Mouse (Mus musculus): ENCODE measurements around the gene Arid1a. TPM values are rescaled to one million over a fixed set of nuclear protein-coding genes. Genes with fewer than 3 reads are reported as not detected.

Gene Arid1a
- polyA plus RNA-seq, 1 experiment from 2014 or later: 40.5 TPM

DNA sequence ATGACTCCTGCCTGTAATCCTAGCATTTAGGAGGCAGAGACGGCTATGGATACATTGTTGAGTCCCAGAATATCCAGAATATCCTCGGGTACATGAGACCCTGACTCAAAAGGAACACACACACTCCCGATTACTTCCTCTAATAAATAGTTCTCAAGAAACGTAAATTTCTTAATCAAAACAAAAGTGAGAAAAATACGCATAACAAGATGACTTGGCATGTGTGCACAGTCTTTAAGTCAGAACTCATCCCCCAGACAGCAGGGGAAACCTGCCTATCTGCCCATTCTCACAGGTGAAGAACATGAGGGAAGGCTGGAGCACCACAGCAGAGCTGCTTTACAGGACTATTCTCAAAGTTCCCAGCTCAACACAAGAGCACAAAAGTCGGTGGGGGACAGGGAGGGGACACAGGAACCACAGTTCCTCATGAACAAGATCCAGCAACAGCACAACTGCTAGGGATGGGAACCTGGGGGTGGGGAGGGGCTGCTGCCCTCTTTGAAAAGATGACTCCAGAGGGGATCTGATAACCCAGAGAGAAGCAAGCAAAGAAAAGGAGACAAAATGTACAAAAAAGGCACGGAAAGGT is 6.3 kb downstream of the Arid1a start:
- Histone ChIP-seq H3K27ac (ENCODE audit: low read depth) (no peak overlapping the region), H3K4me2 (ENCODE audit: low read length) (peak overlapping the region; percentile 94), H3K9ac (ENCODE audit: low read length) (peak overlapping the region; percentile 100), H3K4me3 (ENCODE audit: low read depth, low read length) (peak overlapping the region; percentile 100), H3K36me3 (ENCODE audit: control insufficient read depth, insufficient read depth, low read length) (peaks cover 5% of the 10 kb centered on the region; the same call in 1 of the 2 replicates), H3K4me1 (replicated peaks; ENCODE audit: control insufficient read depth, insufficient read depth, low read length) (peaks cover 38% of the 10 kb centered on the region), H3K27me3 (replicated peaks; ENCODE audit: control insufficient read depth, insufficient read depth, low read length) (no peaks in the 10 kb centered on the region), H3K9me3 (ENCODE audit: control insufficient read depth, low read length) (no peaks in the 10 kb centered on the region)
- ATAC-seq (replicated peaks; ENCODE audit: low FRiP score, low TSS enrichment, low read depth) (no peak), DNase-seq (ENCODE audit: low spot score) (no peak)
- 22% methylated on average over 7 of the region's 7 CpGs for WGBS

DNA sequence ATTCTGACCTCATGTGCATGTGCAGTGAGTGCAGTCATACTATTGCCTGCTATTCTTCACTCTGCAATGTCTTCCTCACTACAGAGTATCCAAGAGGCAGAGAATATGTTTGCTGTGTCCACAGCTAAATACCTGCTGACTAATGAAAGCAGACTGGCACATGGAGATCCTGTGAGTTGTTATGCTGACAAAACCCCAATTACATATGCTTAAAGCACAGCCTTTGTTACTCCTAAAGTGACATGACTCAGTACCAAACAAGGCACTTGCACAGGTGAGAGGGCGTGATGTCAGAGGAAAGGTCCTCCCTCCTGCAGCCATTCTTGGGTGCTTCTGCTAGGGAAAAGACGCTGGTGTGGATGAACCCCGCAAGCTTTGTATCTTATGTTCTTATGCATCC is 21.3 kb downstream of the Arid1a start:
- no peak overlapping the region for H3K4me2 ChIP-seq (ENCODE audit: low read length)
- DNase-seq (ENCODE audit: low spot score): no peak
- H3K36me3 ChIP-seq (ENCODE audit: control insufficient read depth, insufficient read depth, low read length): peaks cover 35% of the 10 kb centered on the region
- ATAC-seq (replicated peaks; ENCODE audit: low FRiP score, low TSS enrichment, low read depth): no peak
- H3K9me3 ChIP-seq (ENCODE audit: control insufficient read depth, low read length): no peaks in the 10 kb centered on the region
- peaks cover 43% of the 10 kb centered on the region for H3K4me1 ChIP-seq (replicated peaks; ENCODE audit: control insufficient read depth, insufficient read depth, low read length)
- no peaks in the 10 kb centered on the region for H3K27me3 ChIP-seq (replicated peaks; ENCODE audit: control insufficient read depth, insufficient read depth, low read length)
- H3K4me3 ChIP-seq (ENCODE audit: low read depth, low read length): no peak overlapping the region
- no peak overlapping the region for H3K9ac ChIP-seq (ENCODE audit: low read length)
- H3K27ac ChIP-seq (ENCODE audit: low read depth): no peak overlapping the region
- WGBS: 80% methylated on average over 3 of the region's 3 CpGs

DNA sequence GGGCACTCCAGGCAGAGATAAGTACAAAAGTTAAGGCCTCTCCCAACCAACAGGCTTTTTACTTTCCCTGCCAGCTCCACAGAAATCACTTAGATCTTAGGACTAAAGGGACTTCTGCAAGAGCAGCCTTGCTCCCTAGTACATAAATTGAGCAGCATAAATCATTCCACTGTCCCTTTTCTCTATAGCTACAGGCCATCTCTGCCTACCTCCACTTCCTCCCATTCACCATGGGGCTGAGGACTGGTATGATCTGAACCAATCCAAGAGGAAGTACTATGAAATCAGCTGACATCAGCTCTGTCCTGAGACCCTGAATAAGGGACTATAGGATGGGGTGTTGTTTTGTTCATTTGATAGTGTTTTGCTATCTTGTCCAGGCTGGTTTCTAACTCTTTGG is 26.4 kb downstream of the Arid1a start:
- no peaks in the 10 kb centered on the region for H3K9me3 ChIP-seq (ENCODE audit: control insufficient read depth, low read length)
- peaks cover 72% of the 10 kb centered on the region for H3K4me1 ChIP-seq (replicated peaks; ENCODE audit: control insufficient read depth, insufficient read depth, low read length)
- peak overlapping the region; percentile 40 for H3K4me2 ChIP-seq (ENCODE audit: low read length)
- peak; percentile 63 for DNase-seq (ENCODE audit: low spot score)
- ATAC-seq (replicated peaks; ENCODE audit: low FRiP score, low TSS enrichment, low read depth): no peak
- H3K4me3 ChIP-seq (ENCODE audit: low read depth, low read length): peak overlapping the region; percentile 6
- H3K27me3 ChIP-seq (replicated peaks; ENCODE audit: control insufficient read depth, insufficient read depth, low read length): no peaks in the 10 kb centered on the region
- peaks cover 14% of the 10 kb centered on the region for H3K36me3 ChIP-seq (ENCODE audit: control insufficient read depth, insufficient read depth, low read length)
- 0 out of 2 replicates have a peak overlapping the region, but pooled peaks have one; percentile 2 for H3K9ac ChIP-seq (ENCODE audit: low read length)
- peak overlapping the region; percentile 85 for H3K27ac ChIP-seq (ENCODE audit: low read depth)

DNA sequence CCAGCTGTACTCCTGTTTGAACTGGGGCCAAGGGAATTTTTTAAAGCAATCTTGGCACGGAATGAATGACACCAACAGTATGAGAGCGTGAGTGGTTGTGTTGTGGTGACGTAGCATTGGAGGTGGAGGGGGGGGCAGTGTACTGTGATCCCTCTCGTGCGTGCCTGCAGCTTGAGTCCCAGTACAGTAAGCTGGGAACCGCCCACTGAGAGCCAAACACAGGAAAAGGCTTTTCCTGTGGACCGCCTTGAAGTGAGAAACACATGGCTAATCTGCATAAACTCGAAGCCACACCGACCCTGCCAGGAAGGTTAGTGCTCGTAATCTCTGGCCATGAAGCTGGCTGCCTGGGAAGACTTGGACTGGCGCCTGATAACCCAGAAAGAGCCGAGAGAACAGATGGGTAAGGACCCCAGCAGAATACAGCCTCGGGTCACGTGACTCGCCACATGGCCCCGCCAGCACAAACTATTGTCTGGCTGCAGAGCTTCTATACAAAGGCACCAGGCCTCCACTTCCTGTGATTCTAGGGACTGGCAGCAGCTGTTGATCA is 27.0 kb downstream of the Arid1a start:
- Histone ChIP-seq H3K9me3 (ENCODE audit: control insufficient read depth, low read length) (no peaks in the 10 kb centered on the region), H3K36me3 (ENCODE audit: control insufficient read depth, insufficient read depth, low read length) (peaks cover 13% of the 10 kb centered on the region), H3K27ac (ENCODE audit: low read depth) (peak overlapping the region; percentile 85), H3K4me3 (ENCODE audit: low read depth, low read length) (peak overlapping the region; percentile 6; the same call in 1 of the 2 replicates), H3K27me3 (replicated peaks; ENCODE audit: control insufficient read depth, insufficient read depth, low read length) (no peaks in the 10 kb centered on the region), H3K9ac (ENCODE audit: low read length) (no peak overlapping the region), H3K4me1 (replicated peaks; ENCODE audit: control insufficient read depth, insufficient read depth, low read length) (peaks cover 72% of the 10 kb centered on the region), H3K4me2 (ENCODE audit: low read length) (peak overlapping the region; percentile 40)
- peak; percentile 85 for ATAC-seq (replicated peaks; ENCODE audit: low FRiP score, low TSS enrichment, low read depth)
- DNase-seq (ENCODE audit: low spot score): peak; percentile 85
- 6% methylated on average over 16 of the region's 16 CpGs for WGBS

DNA sequence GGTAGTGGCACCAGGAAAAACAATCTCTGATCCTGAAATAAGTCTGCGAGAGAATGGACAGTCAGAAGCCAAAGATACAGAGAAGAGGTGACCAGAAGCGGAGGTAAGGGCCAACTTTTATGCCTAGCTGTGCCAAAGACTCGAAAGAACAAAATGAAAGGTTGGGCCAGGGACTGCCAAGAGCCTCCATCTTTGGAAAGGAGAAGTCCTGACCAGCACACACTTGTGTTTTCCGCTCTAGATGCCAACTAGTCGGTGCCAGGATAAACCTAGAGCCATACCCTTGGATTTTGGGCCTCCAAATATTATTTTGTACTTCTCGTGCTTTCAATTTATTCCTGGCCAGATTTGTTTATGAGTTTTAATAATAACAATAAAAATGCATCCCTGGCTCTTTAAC is 27.6 kb downstream of the Arid1a start:
- no peaks in the 10 kb centered on the region for H3K27me3 ChIP-seq (replicated peaks; ENCODE audit: control insufficient read depth, insufficient read depth, low read length)
- H3K4me3 ChIP-seq (ENCODE audit: low read depth, low read length): no peak overlapping the region
- no peak for DNase-seq (ENCODE audit: low spot score)
- H3K9me3 ChIP-seq (ENCODE audit: control insufficient read depth, low read length): no peaks in the 10 kb centered on the region
- 56% methylated on average over 6 of the region's 6 CpGs for WGBS
- peaks cover 72% of the 10 kb centered on the region for H3K4me1 ChIP-seq (replicated peaks; ENCODE audit: control insufficient read depth, insufficient read depth, low read length)
- H3K4me2 ChIP-seq (ENCODE audit: low read length): peak overlapping the region; percentile 40
- ATAC-seq (replicated peaks; ENCODE audit: low FRiP score, low TSS enrichment, low read depth): no peak
- H3K27ac ChIP-seq (ENCODE audit: low read depth): peak overlapping the region; percentile 85
- H3K9ac ChIP-seq (ENCODE audit: low read length): no peak overlapping the region
- peaks cover 9% of the 10 kb centered on the region for H3K36me3 ChIP-seq (ENCODE audit: control insufficient read depth, insufficient read depth, low read length)

DNA sequence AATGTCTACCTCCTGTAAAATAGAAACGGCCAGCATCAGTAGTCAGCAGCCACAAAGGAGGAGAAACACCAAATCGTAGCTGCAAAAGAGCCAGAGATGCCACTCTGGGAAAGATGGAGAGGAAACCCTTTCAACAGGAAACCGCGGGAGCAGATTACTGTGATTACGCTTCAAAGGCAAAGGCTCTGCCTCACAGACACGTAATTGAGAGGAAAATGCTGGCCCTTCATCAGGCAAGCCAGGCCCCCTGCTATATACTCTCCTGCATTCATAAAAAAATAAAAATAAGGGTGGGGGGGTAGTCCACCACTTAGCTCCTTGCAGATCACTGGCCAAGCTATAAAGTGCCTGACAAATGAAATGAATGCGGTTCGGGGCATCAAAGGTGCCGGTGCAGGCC is 28.3 kb downstream of the Arid1a start:
- H3K36me3 ChIP-seq (ENCODE audit: control insufficient read depth, insufficient read depth, low read length): peaks cover 12% of the 10 kb centered on the region; the same call in 1 of the 2 replicates
- 32% methylated on average over 9 of the region's 9 CpGs for WGBS
- no peak overlapping the region for H3K9ac ChIP-seq (ENCODE audit: low read length)
- no peak overlapping the region for H3K4me2 ChIP-seq (ENCODE audit: low read length)
- DNase-seq (ENCODE audit: low spot score) (peak; percentile 64), ATAC-seq (replicated peaks; ENCODE audit: low FRiP score, low TSS enrichment, low read depth) (no peak)
- no peaks in the 10 kb centered on the region for H3K9me3 ChIP-seq (ENCODE audit: control insufficient read depth, low read length)
- no peak overlapping the region for H3K27ac ChIP-seq (ENCODE audit: low read depth)
- peaks cover 66% of the 10 kb centered on the region for H3K4me1 ChIP-seq (replicated peaks; ENCODE audit: control insufficient read depth, insufficient read depth, low read length)
- H3K4me3 ChIP-seq (ENCODE audit: low read depth, low read length): no peak overlapping the region
- H3K27me3 ChIP-seq (replicated peaks; ENCODE audit: control insufficient read depth, insufficient read depth, low read length): no peaks in the 10 kb centered on the region

DNA sequence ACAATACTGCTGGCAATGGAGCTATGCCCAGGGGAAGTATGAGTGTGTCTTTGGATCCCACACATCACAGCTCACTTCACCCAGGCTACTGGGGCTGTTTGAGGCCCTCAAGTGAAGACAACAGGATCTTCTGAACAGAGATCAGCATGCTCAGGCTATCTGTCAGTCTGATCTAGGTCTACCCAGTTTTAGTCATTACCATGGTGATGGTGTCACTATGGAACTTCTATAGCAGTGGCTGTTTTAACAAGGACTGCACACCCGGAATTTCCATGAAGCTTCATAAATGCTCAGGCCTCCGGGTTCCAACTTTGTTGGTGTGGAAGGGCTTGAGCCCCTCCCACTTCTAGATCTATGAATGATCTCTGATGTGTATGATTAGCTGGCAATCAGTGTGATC is 30.9 kb downstream of the Arid1a start:
- 84% methylated on average over 2 of the region's 2 CpGs for WGBS
- no peak overlapping the region for H3K4me3 ChIP-seq (ENCODE audit: low read depth, low read length)

DNA sequence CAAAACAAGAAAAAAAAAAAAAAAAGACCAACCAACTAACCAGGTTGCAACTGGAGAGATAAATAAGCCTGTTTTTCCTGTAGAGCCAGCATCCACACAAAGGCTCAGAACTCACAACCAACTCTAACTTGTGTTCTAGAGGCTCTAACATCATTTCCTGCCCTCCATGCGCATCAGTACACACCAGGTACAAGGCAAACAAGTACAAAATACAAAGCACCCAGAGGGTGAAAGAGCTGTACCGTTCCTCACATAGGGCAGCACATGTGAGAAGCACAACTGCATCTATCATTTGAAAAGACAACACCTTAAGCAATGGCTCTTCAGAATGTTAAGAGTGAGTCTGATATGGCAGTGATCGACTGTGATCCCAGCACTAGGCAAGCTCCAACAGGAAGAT is 36.8 kb downstream of the Arid1a start:
- Histone ChIP-seq H3K36me3 (ENCODE audit: control insufficient read depth, insufficient read depth, low read length) (peaks cover 88% of the 10 kb centered on the region), H3K9ac (ENCODE audit: low read length) (no peak overlapping the region), H3K4me1 (replicated peaks; ENCODE audit: control insufficient read depth, insufficient read depth, low read length) (0 out of 2 replicates have a peak, but pooled peaks cover 2% of the 10 kb centered on the region), H3K9me3 (ENCODE audit: control insufficient read depth, low read length) (no peaks in the 10 kb centered on the region), H3K4me2 (ENCODE audit: low read length) (no peak overlapping the region), H3K27ac (ENCODE audit: low read depth) (no peak overlapping the region), H3K4me3 (ENCODE audit: low read depth, low read length) (no peak overlapping the region), H3K27me3 (replicated peaks; ENCODE audit: control insufficient read depth, insufficient read depth, low read length) (no peaks in the 10 kb centered on the region)
- DNase-seq (ENCODE audit: low spot score): no peak
- no peak for ATAC-seq (replicated peaks; ENCODE audit: low FRiP score, low TSS enrichment, low read depth)
- 84% methylated on average over 3 of the region's 3 CpGs for WGBS

More for the DNA sequence above, 30.9 kb downstream of the Arid1a start:
- DNase-seq (ENCODE audit: low spot score) (no peak), ATAC-seq (replicated peaks; ENCODE audit: low FRiP score, low TSS enrichment, low read depth) (no peak)
- H3K9me3 ChIP-seq (ENCODE audit: control insufficient read depth, low read length): no peaks in the 10 kb centered on the region
- H3K27me3 ChIP-seq (replicated peaks; ENCODE audit: control insufficient read depth, insufficient read depth, low read length): no peaks in the 10 kb centered on the region
- peaks cover 30% of the 10 kb centered on the region for H3K36me3 ChIP-seq (ENCODE audit: control insufficient read depth, insufficient read depth, low read length)
- H3K4me1 ChIP-seq (replicated peaks; ENCODE audit: control insufficient read depth, insufficient read depth, low read length): peaks cover 44% of the 10 kb centered on the region
- H3K27ac ChIP-seq (ENCODE audit: low read depth): no peak overlapping the region
- H3K4me2 ChIP-seq (ENCODE audit: low read length): no peak overlapping the region
- no peak overlapping the region for H3K9ac ChIP-seq (ENCODE audit: low read length)

DNA sequence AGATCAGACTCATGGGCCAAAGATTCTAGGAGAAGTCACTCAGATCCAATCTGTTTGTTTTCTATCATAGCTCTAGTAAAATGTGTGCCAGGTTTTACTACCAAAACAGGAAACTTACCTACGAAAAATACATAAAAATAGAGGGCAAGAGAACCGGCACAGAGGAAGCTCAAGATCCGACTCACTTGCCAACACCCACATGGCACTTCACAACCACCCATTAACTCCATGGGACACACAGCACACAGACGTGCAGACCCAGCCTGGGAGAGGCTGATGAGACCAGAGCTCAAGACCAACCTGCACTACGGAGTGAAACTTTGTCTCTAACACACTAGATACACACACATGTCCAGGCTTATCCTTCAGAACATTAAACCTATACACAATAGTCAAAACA is 43.8 kb downstream of the Arid1a start:
- ATAC-seq (replicated peaks; ENCODE audit: low FRiP score, low TSS enrichment, low read depth): no peak
- H3K27ac ChIP-seq (ENCODE audit: low read depth): no peak overlapping the region
- H3K4me2 ChIP-seq (ENCODE audit: low read length): no peak overlapping the region
- peaks cover 79% of the 10 kb centered on the region for H3K36me3 ChIP-seq (ENCODE audit: control insufficient read depth, insufficient read depth, low read length)
- H3K4me1 ChIP-seq (replicated peaks; ENCODE audit: control insufficient read depth, insufficient read depth, low read length): peaks cover 4% of the 10 kb centered on the region; the same call in 1 of the 2 replicates
- no peak overlapping the region for H3K9ac ChIP-seq (ENCODE audit: low read length)
- H3K9me3 ChIP-seq (ENCODE audit: control insufficient read depth, low read length): no peaks in the 10 kb centered on the region
- no peak for DNase-seq (ENCODE audit: low spot score)
- no peaks in the 10 kb centered on the region for H3K27me3 ChIP-seq (replicated peaks; ENCODE audit: control insufficient read depth, insufficient read depth, low read length)
- H3K4me3 ChIP-seq (ENCODE audit: low read depth, low read length): no peak overlapping the region
- 84% methylated on average over 5 of the region's 5 CpGs for WGBS

Data from intestine, embryonic 14.5 days (tissue).